Mouse (Mus musculus) olfactory bulb, adult 2 months (tissue): ENCODE measurements around the gene Fgfr2.

Experiments used
- CTCF ChIP-seq: fragments of 200-500 bp; IDR thresholded peaks from 2 replicates; pipeline ENCODE4 v1.5.1; 2012; ENCODE audit warnings: low read depth, mild to moderate bottlenecking, low read length, moderate library complexity; ENCODE audit not compliant: insufficient read depth
- POLR2A ChIP-seq: fragments of 200-500 bp; IDR thresholded peaks from 2 replicates; pipeline ENCODE4 v1.6.1; 2012; ENCODE audit warnings: mild to moderate bottlenecking, low read depth, low read length, moderate library complexity; ENCODE audit not compliant: insufficient read depth

DNA sequence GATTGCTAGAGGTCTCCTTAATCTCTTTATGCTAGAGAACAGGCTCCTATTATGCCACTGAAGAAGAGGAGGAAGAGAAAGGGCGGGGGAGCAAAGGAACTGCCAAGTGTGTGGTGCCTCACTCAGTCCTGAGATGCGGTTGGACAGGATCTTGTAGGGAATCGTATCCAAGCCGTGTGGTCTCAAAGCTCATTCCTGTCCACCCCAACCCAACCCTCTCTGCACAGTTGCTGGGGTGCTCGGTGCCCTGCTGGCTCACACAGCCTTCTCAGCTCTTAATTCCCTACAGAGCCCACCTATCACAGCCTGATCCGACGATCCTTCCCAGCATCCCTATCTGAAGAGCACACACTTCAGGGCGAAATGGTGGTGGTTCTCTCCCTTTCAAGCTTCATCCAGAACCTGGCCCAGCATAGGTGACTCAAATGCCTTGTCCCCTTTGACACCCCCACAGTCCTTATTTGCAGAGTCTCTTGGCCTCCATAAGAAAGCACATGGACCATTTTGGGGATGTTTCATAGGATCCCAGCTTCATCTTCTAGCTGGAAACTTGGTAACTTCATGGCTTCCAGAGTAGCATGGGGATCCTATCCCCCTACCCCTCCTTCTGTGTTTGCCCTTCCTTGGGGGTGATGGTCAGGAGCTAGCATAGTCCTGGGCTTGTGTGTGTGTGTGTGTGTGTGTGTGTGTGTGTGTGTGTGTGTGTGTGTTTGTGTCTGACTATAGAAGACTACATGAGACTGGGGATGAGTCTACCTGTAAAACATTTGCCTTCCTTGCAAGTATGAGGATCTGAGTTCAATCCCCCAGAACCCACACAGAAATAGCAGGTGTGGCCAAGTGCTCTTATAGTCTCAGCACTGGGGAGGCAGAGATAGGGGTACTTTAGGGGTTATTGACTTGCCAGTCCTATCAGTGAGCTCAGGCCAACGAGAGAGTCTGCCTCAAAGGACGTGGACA lies 766.0 kb downstream of the Fgfr2 start:
- TF ChIP-seq CTCF (no peak), POLR2A (no peak)
